Mouse (Mus musculus): ENCODE results near the gene Irf1.

Gene Irf1

DNA sequence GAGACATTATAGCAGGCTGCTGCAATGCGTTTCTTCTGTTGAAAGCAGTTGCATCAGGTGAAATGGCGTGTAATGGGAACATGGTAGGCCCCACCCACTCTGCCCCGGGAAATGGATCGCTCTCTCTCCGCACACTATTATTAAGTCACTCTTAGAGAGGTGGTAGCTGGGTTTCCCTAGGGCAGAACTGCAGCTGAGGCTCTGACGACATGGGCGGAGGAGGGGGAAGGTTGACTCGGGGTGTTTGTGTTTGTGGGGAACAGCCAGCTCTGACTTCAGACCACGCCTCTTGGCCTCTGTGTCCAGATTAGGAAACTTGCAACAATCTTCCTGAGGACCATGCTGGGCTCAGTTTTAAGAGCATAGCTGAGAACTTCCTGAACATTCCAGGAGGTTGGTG, 36.0 kb downstream of the Irf1 start:
- TF ChIP-seq GATA4 (IDR thresholded peaks at IDR 0.05; ENCODE audit: insufficient replicate concordance, low read length): peak; percentile 28; the same call in 1 of the 2 replicates

DNA sequence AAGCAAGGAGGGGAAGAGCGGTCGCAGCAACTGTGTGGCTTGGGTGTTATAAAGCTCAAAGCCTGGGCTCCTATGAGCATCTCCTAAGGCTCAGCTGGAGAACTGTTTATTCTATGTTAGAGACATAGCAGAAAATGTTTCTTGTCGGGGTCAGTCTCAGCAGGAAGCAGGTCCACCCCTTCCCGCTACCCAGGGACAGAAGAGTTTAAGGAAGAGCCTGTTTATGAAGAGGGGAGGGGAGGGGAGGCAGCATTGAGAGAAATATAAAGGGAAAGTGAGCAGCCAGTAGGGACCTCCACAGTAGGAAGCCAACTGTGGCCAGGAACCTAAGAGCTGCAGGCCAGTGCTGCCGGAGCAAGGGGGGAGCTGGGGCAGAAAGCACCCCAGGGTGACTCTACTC, 39.5 kb downstream of the Irf1 start:
- TF ChIP-seq GATA4 (IDR thresholded peaks at IDR 0.05; ENCODE audit: insufficient replicate concordance, low read length): no peak

DNA sequence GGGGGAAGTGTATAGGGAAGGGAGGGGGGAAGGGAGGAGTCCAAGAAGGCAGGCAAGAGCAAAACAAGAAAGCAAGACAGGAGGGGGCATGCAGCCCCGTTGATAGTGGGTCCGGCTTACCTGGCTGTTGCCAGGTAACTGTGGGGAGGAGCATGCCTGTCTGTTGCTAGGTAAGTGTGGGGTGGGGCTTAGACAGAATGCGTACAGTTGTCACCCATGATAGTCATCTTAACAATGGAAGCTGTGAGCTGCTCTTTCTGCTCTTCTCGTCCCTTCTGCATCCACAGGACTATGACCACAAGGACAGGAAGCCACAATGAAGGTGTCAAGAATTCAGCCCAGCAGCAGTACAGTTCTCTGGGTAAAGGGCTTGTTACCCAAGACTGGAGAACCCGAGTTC, 40.3 kb downstream of the Irf1 start:
- TF ChIP-seq GATA4 (IDR thresholded peaks at IDR 0.05; ENCODE audit: insufficient replicate concordance, low read length): no peak

DNA sequence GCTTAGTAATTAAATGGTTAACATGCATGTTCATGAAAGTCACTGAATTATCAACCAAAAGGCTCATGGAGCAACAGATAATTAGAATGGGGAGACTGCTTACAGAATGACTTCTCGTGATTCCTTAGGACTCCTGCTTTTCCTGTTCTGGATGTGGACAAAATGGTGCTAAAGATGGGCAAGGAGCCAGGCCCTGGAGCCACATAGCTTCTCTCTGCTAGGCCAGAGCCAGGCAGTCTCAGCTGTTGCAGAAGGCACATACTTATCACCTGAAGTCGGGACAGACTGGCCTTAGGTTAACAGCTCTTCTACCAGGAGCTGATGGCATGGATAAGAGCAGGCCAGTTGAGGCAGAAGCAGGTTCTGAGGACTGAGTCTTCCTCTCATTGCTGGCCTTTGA, 40.9 kb downstream of the Irf1 start:
- no peak for TF ChIP-seq GATA4 (IDR thresholded peaks at IDR 0.05; ENCODE audit: insufficient replicate concordance, low read length)

GRCm38 (mm10) chr11:53811312-53811711, 41.5 kb downstream of the Irf1 start:
- no peak for TF ChIP-seq GATA4 (IDR thresholded peaks at IDR 0.05; ENCODE audit: insufficient replicate concordance, low read length)

GRCm38 (mm10) chr11:53813001-53813868, 43.4 kb downstream of the Irf1 start:
- TF ChIP-seq GATA4 (IDR thresholded peaks at IDR 0.05; ENCODE audit: insufficient replicate concordance, low read length): no peak

GRCm38 (mm10) chr11:53814810-53815209, 45.0 kb downstream of the Irf1 start:
- no peak for TF ChIP-seq GATA4 (IDR thresholded peaks at IDR 0.05; ENCODE audit: insufficient replicate concordance, low read length)

GRCm38 (mm10) chr11:53816841-53817375, 47.1 kb downstream of the Irf1 start:
- no peak for TF ChIP-seq GATA4 (IDR thresholded peaks at IDR 0.05; ENCODE audit: insufficient replicate concordance, low read length)

GRCm38 (mm10) chr11:53818794-53819193, 49.0 kb downstream of the Irf1 start:
- TF ChIP-seq GATA4 (IDR thresholded peaks at IDR 0.05; ENCODE audit: insufficient replicate concordance, low read length): no peak

DNA sequence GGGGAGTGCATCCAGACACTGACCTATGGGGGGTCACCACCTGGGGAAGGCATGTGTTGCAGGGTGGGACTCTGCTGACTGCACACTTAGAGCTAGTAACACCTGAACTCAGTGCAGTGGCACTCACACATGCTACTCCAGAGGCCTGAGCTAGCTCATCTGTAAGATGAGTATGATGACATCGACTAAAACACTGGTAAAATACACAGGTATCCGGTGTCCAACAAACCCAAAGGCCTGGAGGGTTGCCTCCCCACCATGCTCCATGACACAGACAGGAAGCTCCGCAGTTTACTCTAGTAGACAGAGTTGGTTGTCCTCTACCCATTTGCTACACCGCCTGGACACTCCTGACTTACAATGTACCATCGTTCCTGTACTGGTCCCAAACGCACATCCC, 49.7 kb downstream of the Irf1 start:
- no peak for TF ChIP-seq GATA4 (IDR thresholded peaks at IDR 0.05; ENCODE audit: insufficient replicate concordance, low read length)

GRCm38 (mm10) chr11:53820516-53821170, 50.8 kb downstream of the Irf1 start:
- TF ChIP-seq GATA4 (IDR thresholded peaks at IDR 0.05; ENCODE audit: insufficient replicate concordance, low read length): no peak

DNA sequence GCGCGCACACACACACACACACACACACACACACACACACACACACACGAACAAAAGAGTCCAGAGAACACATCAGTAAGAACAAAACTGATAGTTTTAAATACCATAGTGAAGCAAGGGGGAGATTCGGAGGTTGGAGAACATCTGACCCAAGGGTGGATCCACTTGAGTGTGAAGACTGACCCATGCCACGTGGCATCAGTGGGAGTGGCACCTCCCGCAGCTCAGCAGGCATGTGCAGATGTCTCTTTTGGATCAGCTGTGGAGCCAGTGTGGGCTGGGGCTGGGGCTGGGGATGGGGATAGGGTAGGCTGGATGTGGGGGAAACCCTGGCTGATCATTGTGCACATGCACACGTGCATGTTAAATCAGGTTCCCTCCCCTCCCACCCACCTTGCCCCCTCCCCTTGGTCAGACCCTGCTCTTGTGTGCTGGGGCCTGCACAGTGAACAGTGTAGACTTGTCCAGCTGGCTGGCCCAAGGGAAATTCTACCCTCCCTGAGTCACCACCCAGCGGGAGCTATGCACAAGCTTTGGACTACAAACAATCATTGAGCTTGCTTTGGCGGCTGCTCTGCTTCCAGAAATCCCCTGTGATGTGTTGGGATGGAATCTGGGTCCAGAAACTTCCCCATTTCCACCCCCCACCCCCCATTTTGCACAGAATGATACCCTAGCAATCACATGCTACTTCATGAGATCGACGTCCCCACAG, 51.6 kb downstream of the Irf1 start:
- no peak for TF ChIP-seq GATA4 (IDR thresholded peaks at IDR 0.05; ENCODE audit: insufficient replicate concordance, low read length)

- TF ChIP-seq GATA4 (IDR thresholded peaks at IDR 0.05; ENCODE audit: insufficient replicate concordance, low read length): no peak
Observed at GRCm38 (mm10) chr11:53821945-53822338, 52.1 kb downstream of the Irf1 start.

DNA sequence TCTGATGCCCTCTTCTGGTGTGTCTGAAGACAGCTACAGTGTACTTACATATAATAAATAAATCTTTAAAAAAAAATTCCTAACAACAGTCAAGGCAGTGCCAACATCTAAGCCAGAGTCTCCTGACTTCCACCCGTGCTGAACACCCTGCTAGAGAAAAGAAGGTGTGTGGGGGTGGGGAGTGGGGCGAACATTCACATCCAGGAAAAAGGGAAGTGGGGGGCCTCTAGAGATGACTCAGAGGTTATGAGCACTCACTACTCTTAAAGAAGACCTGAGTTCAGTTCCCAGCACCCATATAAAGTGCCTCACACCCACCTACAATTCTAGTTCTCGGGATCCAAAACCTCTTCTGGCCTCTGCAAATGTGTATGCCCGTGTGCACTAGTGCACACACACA, 55.6 kb downstream of the Irf1 start:
- no peak for TF ChIP-seq GATA4 (IDR thresholded peaks at IDR 0.05; ENCODE audit: insufficient replicate concordance, low read length)

Data from liver, adult (tissue).